Comparison of ENCODE assay signal across 18 mouse cellular contexts in the genomic region with DNA sequence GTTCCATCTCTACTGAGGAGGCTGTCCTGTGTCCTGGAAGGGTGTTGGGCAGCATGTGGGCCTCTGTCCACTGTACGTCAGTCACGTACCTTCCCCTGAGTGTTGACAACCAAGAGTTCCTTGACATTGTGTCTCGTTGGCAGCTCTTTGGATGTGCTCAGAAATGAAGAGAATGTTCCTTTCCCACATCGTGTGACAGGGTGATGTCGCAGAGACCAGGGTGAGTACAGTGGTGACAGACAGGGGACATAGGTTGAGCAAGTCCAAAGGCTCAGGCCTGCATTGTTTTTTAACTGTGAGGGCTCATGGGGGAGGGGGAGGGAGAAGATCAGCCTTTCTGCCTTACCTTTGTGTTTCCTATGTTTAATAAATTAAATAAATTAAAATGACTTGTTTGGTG.
"Had no signal": no experiment of that assay in that cellular context is flagged by ENCODE, and none has a peak within 500 bp of the region (broad histone marks: within the 10 kb centered on the region; RNA-seq: fewer than 3 reads in every experiment).

No protein-coding gene starts in this region.

- H3K9me3 ChIP-seq: liver, embryonic 15.5 days; midbrain, embryonic 10.5 days; neural tube, embryonic 13.5 days; neural tube, embryonic 15.5 days had no signal

- DNase-seq: lung, adult 18-20 months; lung, embryonic 14.5 days; lung, postnatal 10 days; lung, postnatal 4 days; midbrain, embryonic 14.5 days; retina, postnatal 1 day; right cerebral cortex, adult 18-20 months; right cerebral cortex, postnatal 25 days; right cerebral cortex, postnatal 4 days; spleen, adult 18-20 months; thymus, adult 18-20 months; thymus, postnatal 14 days; thymus, postnatal 36 days had no signal

- H3K27me3 ChIP-seq: liver, embryonic 15.5 days; neural tube, embryonic 13.5 days; neural tube, embryonic 15.5 days had no signal

- H3K4me2 ChIP-seq: liver, embryonic 15.5 days; lung, embryonic 14.5 days; neural tube, embryonic 13.5 days; neural tube, embryonic 15.5 days had no signal

- H3K4me3 ChIP-seq: liver, embryonic 15.5 days; midbrain, embryonic 10.5 days; myocyte; neural tube, embryonic 13.5 days; neural tube, embryonic 15.5 days had no signal

- H3K27ac ChIP-seq: liver, embryonic 15.5 days; midbrain, embryonic 10.5 days; neural tube, embryonic 13.5 days; neural tube, embryonic 15.5 days had no signal

- H3K4me1 ChIP-seq: liver, embryonic 15.5 days; midbrain, embryonic 10.5 days had no signal

- H3K36me3 ChIP-seq: liver, embryonic 15.5 days; midbrain, embryonic 10.5 days; neural tube, embryonic 13.5 days; neural tube, embryonic 15.5 days had no signal

- H3K9ac ChIP-seq: liver, embryonic 15.5 days; lung, embryonic 14.5 days; neural tube, embryonic 13.5 days; neural tube, embryonic 15.5 days had no signal
